Mouse (Mus musculus) E14TG2a.4 (cell line): ENCODE results near the gene Slc12a9.

Experiments
- CTCF ChIP-seq: conservative IDR thresholded peaks from 2 replicates; pipeline ENCODE4 v1.5.1; 2014; ENCODE audit warnings: low read length
- NANOG ChIP-seq: IDR thresholded peaks from 2 replicates; pipeline ENCODE4 v1.6.1; 2014; ENCODE audit warnings: borderline replicate concordance, low read length, mixed read lengths
- POU5F1 ChIP-seq: IDR thresholded peaks from 2 replicates; pipeline ENCODE4 v1.6.1; 2014; ENCODE audit warnings: low read length, borderline replicate concordance

GRCm38 (mm10) chr5:137346388-137346787, 13.0 kb upstream of the Slc12a9 start:
- TF ChIP-seq CTCF, result no peak
- no peak for TF ChIP-seq NANOG
- no peak for TF ChIP-seq POU5F1
